Mouse (Mus musculus) kidney, adult 2 months (tissue): Measurements from ENCODE around the gene C130050O18Rik. TPM values are rescaled to one million over a fixed set of nuclear protein-coding genes. Genes with fewer than 3 reads are reported as not detected.
A peak's percentile ranks its signal among the peaks of the same experiment; 100 is the strongest.

Source experiments
- DNase-seq: peaks from one replicate; pipeline ENCODE4 v3.0.0; 2021
- H3K27ac ChIP-seq: fragments of 200-500 bp; 2 replicates; pipeline ENCODE4 v1.5.1; 2012; ENCODE audit warnings: low read depth, low read length, control low read depth, inconsistent platforms; ENCODE audit not compliant: insufficient read depth
- H3K27me3 ChIP-seq: fragments of 200-500 bp; replicated peaks from 2 replicates; pipeline ENCODE4 v1.6.1; 2012; ENCODE audit warnings: mild to moderate bottlenecking, moderate library complexity, low read length, inconsistent platforms; ENCODE audit not compliant: control insufficient read depth, insufficient read depth
- H3K36me3 ChIP-seq: fragments of 200-500 bp; 2 replicates; pipeline ENCODE4 v1.6.1; 2012; ENCODE audit warnings: mild to moderate bottlenecking, moderate library complexity, low read length, inconsistent platforms; ENCODE audit not compliant: control insufficient read depth, insufficient read depth
- H3K4me1 ChIP-seq: fragments of 200-500 bp; 2 replicates; pipeline ENCODE4 v1.6.1; 2011; ENCODE audit warnings: low read length; ENCODE audit not compliant: control insufficient read depth, insufficient read depth
- H3K4me3 ChIP-seq: fragments of 200-500 bp; 2 replicates; pipeline ENCODE4 v1.5.1; 2011; ENCODE audit warnings: mild to moderate bottlenecking, low read depth, low read length, control low read depth; ENCODE audit not compliant: insufficient read depth
- CTCF ChIP-seq: fragments of 200-500 bp; conservative IDR thresholded peaks from 2 replicates; pipeline ENCODE4 v1.5.1; 2011; ENCODE audit warnings: low read depth, mild to moderate bottlenecking, control low read depth, low read length, moderate library complexity, mixed read lengths; ENCODE audit not compliant: insufficient read depth, insufficient read length
- POLR2A ChIP-seq: fragments of 200-500 bp; IDR thresholded peaks from one replicate; pipeline ENCODE4 v1.6.1; 2011; ENCODE audit warnings: low read depth, low read length, control low read depth
- WGBS: fragments of 180-500 bp; shearing (Covaris S2); methylation state at CpG from one replicate; pipeline ENCODE4 v1.1.7; 2018; 5-methylcytosine and 5-hydroxymethylcytosine counted together
- polyA plus RNA-seq: library from polyadenylated mRNA; depleted of rRNA; stranded (reverse); fragments of >200 nt; gene quantifications from 2 replicates; pipeline ENCODE4 v1.2.3, GENCODE M21; 2012

C130050O18Rik gene
- polyA plus RNA-seq, 1 experiment = 3.0 TPM

GRCm38 (mm10) chr5:139399991-139400390 lies 5.1 kb upstream of the C130050O18Rik start:
- Histone ChIP-seq H3K4me3 (no peak overlapping the region), H3K36me3 (no peaks in the 10 kb centered on the region), H3K4me1 (peaks cover 7% of the 10 kb centered on the region; the same call in 1 of the 2 replicates), H3K27ac (no peak overlapping the region), H3K27me3 (no peaks in the 10 kb centered on the region)
- 82% methylated on average over 14 of the region's 14 CpGs for WGBS
- no peak for DNase-seq
- TF ChIP-seq POLR2A (no peak), CTCF (no peak)

- no peak overlapping the region for H3K4me3 ChIP-seq
- H3K27ac ChIP-seq = no peak overlapping the region
- WGBS = 96% methylated on average over 2 of the region's 2 CpGs
- H3K36me3 ChIP-seq = no peaks in the 10 kb centered on the region
- no peaks in the 10 kb centered on the region for H3K27me3 ChIP-seq
- no peak for TF ChIP-seq CTCF
- TF ChIP-seq POLR2A = no peak
- DNase-seq = no peak
- peaks cover 7% of the 10 kb centered on the region; the same call in 1 of the 2 replicates for H3K4me1 ChIP-seq
Observed at GRCm38 (mm10) chr5:139402106-139402505, 3.0 kb upstream of the C130050O18Rik start.

- Histone ChIP-seq H3K4me1 (0 out of 2 replicates have a peak, but pooled peaks cover 4% of the 10 kb centered on the region), H3K27me3 (no peaks in the 10 kb centered on the region), H3K36me3 (no peaks in the 10 kb centered on the region), H3K4me3 (no peak overlapping the region), H3K27ac (no peak overlapping the region)
- 86% methylated on average over 8 of the region's 8 CpGs for WGBS
- DNase-seq = no peak
- TF ChIP-seq CTCF (no peak), POLR2A (no peak)
Observed at GRCm38 (mm10) chr5:139403692-139404260, 1.3 kb upstream of the C130050O18Rik start.

GRCm38 (mm10) chr5:139405478-139405877 lies 398 bp downstream of the C130050O18Rik start:
- 51% methylated on average over 7 of the region's 7 CpGs for WGBS
- TF ChIP-seq POLR2A (no peak), CTCF (no peak)
- Histone ChIP-seq H3K4me1 (0 out of 2 replicates have a peak, but pooled peaks cover 4% of the 10 kb centered on the region), H3K27ac (peak overlapping the region; percentile 36), H3K36me3 (no peaks in the 10 kb centered on the region), H3K27me3 (no peaks in the 10 kb centered on the region), H3K4me3 (no peak overlapping the region)
- no peak for DNase-seq

- TF ChIP-seq POLR2A (no peak), CTCF (no peak)
- peak overlapping the region; percentile 14; the same call in 1 of the 2 replicates for H3K27ac ChIP-seq
- no peak overlapping the region for H3K4me3 ChIP-seq
- 0 out of 2 replicates have a peak, but pooled peaks cover 4% of the 10 kb centered on the region for H3K4me1 ChIP-seq
- 62% methylated on average over 3 of the region's 3 CpGs for WGBS
- H3K27me3 ChIP-seq = no peaks in the 10 kb centered on the region
- DNase-seq = no peak
- no peaks in the 10 kb centered on the region for H3K36me3 ChIP-seq
Observed at GRCm38 (mm10) chr5:139405953-139406352, 873 bp downstream of the C130050O18Rik start.

- DNase-seq = no peak
- no peaks in the 10 kb centered on the region for H3K27me3 ChIP-seq
- no peak overlapping the region for H3K4me3 ChIP-seq
- 82% methylated on average over 14 of the region's 14 CpGs for WGBS
- no peaks in the 10 kb centered on the region for H3K36me3 ChIP-seq
- TF ChIP-seq CTCF (no peak), POLR2A (no peak)
- no peak overlapping the region for H3K27ac ChIP-seq
- H3K4me1 ChIP-seq = 0 out of 2 replicates have a peak, but pooled peaks cover 4% of the 10 kb centered on the region
Observed at GRCm38 (mm10) chr5:139407121-139407885, 2.2 kb downstream of the C130050O18Rik start.

- H3K4me1 ChIP-seq = 0 out of 2 replicates have a peak, but pooled peaks cover 4% of the 10 kb centered on the region
- DNase-seq = no peak
Observed at GRCm38 (mm10) chr5:139408511-139408910, 3.4 kb downstream of the C130050O18Rik start.

More at GRCm38 (mm10) chr5:139408511-139408910, 3.4 kb downstream of the C130050O18Rik start:
- WGBS = 50% methylated on average over 7 of the region's 7 CpGs
- no peaks in the 10 kb centered on the region for H3K36me3 ChIP-seq
- H3K27me3 ChIP-seq = no peaks in the 10 kb centered on the region
- H3K4me3 ChIP-seq = no peak overlapping the region
- TF ChIP-seq CTCF = no peak
- TF ChIP-seq POLR2A = no peak
- H3K27ac ChIP-seq = no peak overlapping the region
